Mouse (Mus musculus) lung, postnatal 10 days (tissue): ENCODE data around the gene Rapsn.
A peak's percentile ranks its signal among the peaks of the same experiment; 100 is the strongest.
"Not testable (repeated sequence)": the region's sequence is repeated elsewhere in the genome, so short reads cannot be mapped to it uniquely, and the experiment has no call there.

Experiments used
- DNase-seq: peaks from one replicate; pipeline ENCODE4 v3.0.0; 2021

Gene Rapsn

DNA sequence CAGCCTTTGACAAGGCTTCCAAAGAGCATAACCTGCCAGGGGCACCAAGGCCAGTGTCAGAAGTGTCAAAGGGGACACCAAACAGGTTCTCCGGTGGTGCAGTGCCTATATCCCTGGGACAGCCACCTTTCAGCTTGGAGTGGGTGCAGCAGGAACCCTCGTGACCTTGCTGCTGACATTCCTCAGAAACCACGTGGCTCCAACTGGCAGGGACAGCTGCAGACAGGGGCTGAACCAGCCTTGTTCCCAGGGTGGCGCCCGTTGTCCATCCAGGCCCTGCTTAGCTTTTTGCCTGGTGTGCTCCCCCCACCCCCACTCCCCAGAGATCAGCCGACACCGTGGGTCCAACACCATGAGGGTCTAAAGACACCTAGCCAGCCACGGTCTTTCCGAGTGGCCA is at the start of gene Rapsn:
TSS of gene Rapsn (plus strand) at position 236 of the 400 bp plus-strand sequence.
- peak; percentile 52 for DNase-seq

DNA sequence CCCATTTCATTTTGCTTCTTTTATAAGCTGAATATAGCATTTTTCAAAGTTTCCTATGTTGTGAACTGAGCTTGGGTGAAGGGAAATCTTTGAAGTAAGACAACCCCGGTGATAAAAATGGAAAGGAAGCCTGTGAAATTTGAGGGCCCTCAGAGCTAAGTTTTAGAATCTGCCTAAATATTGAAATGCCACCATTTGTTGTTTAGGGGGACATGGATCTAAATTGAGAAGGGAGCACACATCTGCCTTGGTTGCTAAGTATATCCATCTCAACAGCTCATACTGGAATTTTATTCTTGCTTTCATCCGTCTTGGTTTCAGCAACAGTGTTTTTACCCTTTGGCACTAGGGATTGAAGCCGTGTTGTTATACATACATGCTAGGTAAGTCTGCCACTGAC is 49.4 kb upstream of the Rapsn start:
- no peak for DNase-seq

DNA sequence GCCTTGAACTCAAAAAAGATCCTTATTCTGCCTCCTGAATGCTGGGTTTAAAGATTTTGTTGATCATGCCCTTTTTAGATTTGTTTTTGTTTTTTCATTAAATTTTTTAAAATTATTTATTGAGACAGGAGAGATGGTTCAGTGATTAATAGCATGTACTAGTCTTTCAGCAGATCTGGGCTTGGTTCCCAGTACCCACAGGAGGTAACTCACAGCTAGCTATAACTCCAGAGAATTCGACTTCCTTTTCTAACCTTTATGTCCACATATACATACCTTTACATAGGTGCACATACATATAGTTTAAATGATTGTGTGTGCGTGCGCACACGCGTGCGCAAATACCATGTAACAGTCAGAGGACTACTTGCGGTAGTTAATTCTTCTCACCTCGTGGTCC is 26.9 kb upstream of the Rapsn start:
- DNase-seq, result no peak

DNA sequence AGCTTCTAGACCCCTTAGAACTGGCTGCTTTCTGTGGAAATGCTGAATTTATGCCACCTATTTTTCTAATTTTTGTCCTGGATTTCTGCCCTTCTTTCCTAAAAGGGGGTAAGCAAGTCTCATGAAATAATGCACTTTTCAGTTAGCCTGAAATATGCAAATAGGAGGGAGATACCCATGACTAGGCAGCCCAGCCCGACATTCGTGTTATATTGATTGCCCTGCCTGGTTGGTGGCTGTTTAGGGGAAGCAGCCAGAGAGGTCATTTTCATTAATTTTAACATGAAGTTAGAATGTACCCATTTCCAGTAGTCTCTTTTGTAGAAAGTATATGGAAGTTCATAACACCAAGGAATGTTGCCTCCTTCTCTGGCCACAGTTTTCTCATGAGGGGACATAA is 21.5 kb upstream of the Rapsn start:
- DNase-seq, result no peak

DNA sequence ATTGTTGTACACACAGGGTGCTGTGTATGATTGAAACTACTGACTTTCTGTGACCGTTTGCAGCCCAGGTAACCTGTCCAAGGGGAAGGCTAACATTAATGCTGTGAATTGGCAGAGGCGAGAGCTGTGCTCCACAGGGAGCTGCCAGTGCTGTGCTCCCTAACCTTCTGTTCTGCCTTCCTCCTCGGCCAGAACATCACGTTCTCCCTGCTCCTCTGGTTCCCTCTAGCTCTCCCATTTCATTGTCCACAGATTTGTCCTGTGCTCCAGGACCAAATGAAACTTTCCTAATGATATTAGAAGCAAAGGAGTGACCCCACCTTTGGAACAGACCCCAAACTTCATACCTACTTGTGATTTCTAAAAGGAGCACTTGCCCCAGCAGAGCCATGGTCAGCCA is 20.0 kb upstream of the Rapsn start:
- no peak for DNase-seq

DNA sequence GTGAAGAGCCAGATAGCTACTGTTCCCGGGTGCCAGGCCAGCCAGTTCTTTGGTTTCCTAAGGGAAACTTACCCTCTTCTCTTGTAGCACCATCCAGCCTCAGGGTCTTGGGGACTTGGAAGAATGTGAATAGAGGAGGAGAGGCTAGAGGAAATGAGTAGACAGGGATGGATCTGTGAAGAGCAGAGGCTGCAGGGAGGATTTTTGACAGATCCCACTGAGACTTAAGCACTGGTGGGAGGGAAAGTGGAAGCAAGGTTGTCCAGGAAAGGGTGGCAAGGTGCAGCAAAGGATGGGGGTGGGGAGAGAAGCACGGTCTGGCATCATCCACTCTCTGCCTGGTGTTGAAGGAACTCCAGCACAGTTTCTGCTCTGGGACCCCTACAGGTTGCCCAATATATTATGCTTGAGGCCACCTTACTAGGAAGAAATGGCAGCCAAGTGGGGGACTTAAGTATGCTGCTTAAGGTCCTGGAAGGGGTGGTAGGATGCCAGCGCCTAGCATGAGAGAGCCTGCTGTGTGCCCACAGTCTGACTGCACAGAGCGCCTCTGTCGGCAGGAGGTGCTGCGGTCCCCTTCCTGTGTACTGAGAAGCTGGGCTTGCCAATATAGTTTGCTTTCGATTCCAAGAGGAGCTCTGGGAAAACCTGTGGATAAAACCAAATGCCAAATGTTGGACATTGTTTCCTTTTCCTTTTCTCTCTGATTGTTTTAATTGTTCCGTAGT is 17.2 kb upstream of the Rapsn start:
- peak; percentile 35 for DNase-seq

DNA sequence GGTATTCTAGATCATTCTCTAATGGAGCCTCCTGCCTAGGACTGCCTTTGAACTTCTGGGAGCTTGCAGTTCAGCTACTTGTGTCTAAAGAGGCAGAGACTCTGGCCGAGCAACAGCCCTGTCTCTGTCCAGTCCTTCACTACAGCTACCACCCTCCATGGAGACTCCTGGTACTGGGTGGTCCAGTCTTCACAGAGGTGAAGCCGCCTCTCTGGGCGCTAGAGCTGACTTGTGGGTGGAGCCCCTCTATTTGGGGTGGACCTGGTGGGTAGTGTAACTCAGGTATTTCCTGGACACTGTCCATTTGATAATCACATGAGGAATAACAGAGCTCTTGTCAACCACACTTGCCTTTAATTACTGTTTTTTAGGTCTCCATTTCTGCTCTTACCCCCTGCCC is 15.5 kb upstream of the Rapsn start:
- DNase-seq, result no peak

DNA sequence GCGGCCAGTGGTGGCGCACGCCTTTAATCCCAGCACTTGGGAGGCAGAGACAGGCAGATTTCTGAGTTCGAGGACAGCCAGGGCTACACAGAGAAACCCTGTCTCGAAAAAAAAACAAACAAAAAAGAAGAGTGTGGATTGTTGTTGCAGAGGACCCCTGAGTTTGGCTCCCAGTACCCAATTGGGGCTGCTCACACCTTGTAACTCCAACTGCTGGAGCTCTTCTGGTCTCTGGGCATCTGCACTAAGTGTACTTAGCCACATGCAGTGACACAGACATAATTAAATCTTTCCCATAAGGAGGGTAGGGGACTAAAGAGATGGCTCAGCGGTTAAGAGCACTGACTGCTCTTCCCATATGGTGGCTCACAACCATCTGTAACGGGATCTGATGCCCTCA is 13.2 kb upstream of the Rapsn start:
- not testable (repeated sequence) for DNase-seq

DNA sequence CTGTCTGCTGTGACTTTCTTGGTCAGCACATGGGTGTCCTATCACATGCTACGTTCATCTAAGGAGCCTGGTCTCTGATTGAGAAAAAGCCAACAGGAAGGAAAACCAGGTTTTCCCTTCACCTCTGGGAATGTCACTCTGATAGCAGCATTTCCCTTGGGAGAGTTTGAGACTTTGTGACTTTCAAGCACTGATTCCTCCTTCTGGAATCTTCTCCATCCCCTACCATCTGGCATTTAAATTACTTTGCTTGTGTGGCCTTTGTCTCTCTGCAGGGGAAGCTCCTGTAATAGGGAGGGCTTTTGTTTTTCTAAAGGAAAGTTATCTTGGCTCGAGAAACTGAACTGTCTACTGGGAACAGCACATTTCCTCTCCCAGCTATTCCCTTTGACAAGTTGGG is 12.3 kb upstream of the Rapsn start:
- no peak for DNase-seq

DNA sequence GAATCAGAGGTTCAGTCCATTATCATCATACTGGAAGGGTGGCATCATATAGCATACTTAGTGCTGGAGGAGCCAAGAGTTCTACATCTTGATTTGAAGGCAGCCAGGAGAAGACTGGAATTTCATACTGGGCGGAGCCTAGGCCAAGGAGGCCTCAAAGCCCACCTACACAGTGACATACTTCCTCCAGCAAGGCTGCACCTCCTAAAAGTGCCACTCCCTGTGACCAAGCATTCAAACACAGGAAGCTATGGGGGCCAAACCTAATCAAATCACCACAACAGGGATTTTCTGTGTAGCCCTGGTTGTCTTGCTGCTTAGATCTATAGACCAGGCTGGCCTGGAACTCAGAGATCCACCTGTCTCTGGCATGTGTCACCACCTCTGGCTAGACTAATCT is 11.5 kb upstream of the Rapsn start:
- no peak for DNase-seq

DNA sequence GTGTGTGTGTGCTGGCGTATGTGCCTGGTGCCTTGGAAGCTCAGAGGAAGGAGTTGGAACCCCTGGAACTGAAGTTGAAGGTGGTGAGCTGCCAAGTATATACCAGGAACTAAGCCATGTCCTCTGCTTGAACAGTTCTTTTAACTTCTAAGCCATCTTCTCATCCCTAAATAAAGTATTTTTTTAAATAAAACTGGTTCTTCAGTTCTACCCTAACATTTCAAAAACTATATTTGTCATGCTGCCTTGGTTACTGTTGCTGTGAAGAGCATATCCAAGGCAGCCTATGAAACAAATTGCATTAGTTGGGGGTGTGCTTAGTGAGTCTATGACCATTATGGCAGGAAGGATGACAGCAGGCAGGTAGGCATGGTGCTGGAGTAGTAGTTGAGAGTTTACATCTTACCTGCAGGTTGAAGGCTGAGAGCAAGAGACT is 10.3 kb upstream of the Rapsn start:
- no peak for DNase-seq

DNA sequence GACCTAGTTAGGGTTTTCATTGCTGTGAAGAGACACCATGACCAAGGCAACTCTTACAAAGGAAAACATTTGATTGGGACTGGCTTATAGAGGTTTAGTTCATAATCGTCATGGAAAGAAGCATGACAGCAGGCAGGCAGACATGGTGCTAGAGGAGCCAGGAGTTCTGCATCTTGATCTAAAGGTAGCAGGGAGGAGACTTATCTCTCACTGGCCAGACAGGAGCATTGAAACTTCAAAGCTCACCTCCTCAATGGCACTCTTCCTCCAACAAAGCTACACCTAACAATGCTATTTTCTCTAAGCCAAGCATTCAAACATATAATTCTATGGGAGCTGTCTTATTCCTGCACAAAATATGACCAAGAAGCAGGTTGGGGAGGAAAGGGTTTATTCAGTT is 8.9 kb upstream of the Rapsn start:
- no peak for DNase-seq

DNA sequence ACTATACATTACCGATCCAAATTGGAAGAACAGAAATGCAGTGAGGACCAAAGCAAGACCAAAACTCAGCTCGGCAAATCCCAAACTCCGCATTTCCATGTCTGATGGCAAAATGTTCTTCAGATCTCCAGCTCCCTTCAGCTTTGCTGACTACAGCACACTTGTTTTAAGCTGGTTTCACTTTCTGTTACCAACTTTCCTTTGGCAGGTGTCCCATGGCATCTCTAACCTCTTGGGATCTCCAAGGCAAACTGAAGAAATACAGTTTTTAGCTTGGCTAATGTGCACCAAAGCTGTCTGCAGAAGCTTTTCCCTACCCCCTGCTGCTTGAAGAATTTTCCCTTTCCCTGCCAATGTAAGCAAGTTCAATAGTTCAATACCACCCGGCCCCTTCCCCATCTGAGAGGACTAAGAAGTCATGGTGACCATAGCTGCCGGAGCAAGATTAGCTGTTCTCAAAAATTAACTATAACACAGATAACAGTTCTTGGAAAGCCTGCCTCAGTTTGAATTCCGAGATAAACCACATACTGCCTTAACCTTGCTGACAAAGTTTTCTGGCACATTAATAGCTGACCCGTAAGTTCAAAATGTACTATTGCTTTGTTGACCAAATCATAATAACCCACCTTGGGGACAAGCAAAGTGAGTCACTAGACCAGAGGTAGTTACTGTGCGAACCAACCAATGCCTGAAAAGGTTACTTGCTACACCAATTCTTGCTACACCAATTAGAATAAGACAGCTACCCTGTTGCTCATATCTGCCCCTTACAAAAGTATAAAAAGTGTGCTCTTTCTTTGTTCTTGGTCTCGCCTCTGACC is 7.8 kb upstream of the Rapsn start:
- peak; percentile 45 for DNase-seq

DNA sequence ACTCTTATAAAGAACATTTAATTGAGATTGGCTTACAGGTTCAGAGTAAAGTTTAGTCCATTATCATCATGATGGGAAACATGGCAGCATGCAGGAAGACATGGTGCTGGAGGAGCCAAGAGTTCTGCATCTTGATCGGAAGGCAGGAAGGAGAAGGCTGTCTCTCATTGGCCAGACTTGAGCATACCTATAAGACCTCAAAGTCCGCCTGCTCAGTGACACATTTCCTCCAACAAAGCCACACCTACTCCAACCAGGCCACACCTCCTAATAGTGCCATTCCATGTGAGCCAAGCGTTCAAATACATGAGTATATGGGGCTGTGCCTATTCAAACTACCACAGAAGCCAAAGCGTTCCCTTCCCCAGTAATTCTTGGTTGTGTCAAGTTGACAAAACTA is 4.2 kb upstream of the Rapsn start:
- DNase-seq, result no peak

DNA sequence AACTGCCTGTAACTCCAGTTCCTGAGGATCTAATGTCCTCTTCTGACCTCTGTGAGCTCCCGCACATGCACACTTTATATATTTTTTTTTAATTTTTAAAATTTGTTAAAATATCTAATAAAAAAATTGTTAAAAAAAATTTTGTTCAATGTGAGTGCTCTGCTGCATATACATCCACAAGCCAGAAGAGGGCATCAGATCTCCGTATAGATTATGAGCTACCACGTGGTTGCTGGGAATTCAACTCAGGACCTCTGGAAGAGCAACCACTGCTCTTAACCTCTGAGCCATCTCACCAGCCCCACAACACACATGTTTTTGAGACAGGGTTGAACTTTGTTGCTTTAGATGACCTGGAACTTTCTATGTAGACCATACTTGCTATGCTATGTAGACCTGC is 2.4 kb upstream of the Rapsn start:
- DNase-seq, result no peak

DNA sequence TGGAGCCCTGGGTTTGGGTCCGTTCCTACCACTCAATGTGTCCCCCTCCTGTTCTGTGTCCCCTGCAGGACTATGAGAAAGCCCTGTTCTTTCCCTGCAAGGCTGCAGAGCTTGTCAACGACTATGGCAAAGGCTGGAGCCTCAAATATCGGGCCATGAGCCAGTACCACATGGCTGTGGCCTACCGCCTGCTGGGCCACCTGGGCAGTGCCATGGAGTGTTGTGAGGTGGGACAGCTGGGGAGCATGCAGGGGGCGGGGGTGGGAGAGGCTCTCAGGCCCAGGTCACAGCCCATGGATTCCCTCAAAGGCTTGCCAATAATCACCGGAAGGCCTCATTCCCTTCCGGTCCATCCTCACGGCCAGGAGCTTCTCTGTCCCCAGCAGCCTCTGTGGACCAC is 6.4 kb downstream of the Rapsn start:
- DNase-seq, result no peak

DNA sequence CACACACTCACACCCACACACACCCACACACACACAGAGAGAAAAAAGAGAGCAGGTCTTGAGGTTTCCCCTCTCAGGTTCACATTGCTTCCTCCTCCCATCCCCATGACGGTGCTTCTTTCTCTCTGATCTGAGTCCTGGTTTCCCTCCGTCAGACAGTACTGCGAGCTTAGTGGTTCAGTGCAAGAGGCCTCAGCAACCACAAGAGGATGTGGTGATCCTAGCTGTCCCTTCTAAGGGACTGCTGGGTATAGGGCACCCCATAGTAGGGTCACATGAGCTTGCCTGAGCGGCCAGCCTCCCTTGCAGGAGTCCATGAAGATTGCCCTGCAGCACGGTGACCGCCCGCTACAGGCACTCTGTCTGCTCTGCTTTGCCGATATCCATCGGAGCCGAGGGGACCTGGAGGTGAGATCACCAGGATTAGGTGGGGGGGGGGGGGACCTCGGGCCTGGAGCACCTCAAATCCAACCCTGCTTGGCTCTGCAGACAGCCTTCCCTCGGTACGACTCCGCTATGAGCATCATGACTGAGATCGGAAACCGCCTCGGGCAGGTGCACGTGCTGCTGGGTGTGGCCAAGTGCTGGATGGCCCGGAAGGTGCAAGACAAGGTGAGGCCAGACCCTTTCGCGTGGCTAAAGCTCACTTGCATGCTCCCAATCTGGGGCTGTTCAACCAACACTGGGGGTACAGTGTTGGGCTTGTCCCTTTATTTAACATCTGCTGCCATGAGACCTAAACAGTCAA is 7.4 kb downstream of the Rapsn start:
- no peak for DNase-seq

DNA sequence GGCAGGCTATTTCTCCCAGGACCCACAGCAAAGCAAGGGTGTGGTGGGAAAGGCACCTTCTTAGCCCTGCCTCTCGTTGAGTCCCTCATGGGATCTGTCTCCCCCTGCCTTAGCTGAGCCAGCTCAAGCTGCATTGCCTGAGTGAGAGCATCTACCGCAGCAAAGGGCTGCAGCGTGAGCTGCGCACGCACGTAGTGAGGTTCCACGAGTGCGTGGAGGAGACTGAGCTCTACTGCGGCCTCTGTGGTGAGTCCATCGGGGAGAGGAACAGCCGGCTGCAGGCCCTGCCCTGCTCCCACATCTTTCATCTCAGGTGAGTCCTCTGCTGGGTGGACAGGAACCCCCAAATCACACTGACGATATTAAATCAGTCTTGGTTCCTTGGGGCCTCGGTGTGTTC is 9.3 kb downstream of the Rapsn start:
- no peak for DNase-seq

DNA sequence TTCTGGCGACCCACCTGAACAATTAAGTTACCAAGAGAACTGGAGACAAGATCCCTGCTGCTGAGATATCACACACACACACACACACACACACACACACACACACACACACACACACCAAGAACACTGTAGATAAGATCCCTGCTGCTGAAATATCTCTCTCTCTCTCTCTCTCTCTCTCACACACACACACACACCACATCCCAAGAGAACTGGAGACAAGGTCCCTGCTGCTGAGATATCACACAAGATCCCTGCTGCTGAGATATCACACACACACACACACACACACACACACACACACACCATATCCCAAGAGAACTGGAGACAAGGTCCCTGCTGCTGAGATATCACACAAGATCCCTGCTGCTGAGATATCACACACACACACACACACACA is 10.4 kb downstream of the Rapsn start:
- not testable (repeated sequence) for DNase-seq

DNA sequence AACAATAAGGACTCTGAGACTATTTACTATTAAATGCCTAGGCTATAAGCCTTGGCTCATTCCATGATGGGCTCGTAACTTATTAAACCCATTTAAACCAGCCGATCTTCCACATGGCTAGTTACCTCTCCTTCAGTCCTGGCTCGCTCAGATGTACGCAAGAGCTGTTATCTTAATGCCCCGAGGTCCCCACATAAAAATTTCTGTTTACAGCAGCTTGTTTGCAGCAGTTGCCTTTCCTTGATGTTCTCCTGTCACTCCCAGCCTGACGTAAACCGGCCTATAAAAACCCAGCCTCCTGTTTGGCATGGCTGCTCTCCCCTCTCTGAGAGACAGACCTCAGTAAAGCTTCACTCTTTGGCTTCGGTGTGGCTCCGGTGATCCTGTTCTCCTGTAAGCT is 11.9 kb downstream of the Rapsn start:
- DNase-seq, result no peak

DNA sequence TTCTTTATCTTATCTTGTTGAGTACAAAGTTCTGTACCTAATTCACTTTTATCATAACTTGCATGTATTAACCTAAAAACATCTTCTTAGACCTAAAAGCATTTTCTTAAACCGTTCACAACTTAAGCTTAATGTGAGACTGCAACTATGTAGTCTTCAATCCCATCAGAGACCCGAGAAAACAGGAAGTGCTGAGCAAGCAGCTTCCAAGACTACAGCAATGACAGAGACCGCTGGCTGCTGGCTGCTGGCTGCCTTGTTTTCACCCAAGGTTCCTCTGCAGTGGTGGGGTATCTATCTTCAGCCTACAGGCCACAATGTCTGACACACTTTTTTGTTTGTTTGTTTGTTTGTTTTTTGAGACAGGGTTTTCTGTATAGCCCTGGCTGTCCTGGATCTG is 16.5 kb downstream of the Rapsn start:
- DNase-seq, result no peak

DNA sequence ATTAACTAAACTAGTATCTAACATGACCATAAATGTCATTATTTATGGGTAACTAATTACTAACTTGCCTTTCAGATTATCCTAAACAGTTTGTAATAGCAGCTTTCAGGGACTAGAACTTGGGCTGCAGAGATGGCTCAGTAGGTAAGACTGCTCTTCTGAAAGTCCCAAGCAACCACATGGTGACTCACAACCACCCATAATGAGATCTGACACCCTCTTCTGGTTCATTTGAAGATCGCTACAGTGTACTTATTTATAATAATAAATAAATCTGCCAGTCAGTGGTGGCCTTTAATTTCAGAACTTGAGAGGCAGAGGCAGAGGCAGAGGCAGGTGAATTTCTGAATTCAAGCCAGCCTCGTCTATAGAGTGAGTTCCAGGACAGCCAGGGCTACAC is 17.3 kb downstream of the Rapsn start:
- DNase-seq, result no peak

DNA sequence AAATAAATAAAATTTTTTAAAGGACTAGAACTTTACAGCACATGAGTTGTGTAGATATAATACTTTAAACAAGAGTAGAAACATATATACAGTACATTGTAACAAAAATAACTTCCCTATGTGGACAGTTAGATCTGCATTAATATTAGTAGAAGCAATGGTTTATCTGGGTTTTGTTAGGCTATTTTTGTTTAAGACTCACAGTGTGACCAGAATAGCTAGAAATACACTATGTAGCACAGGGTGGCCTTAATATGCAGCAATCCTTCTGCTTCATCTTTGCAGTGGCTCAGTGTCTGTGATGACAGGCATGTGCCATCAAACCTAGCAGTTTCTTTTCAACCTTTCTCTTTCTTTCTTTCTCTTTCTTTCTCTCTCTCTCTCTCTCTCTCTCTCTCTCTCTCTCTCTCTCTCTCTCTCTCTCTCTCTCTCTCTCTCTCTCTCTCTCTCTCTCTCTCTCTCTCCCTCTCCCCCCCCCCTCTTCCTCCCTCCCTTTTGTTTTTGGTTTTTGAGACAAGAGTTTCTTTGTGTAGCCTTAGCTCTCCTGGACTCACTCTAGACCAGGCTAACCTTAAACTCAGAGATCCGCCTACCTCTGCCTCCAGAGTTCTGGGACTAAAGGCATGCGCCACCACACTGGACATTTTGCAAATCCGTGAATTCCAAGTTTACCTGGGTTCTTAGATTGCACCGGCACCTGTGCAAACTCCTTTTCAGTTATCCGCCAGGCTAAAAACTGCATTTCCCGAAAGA is 17.9 kb downstream of the Rapsn start:
- no peak for DNase-seq
